Mouse (Mus musculus) gastrocnemius, adult 2 months (tissue): Measurements from ENCODE around the gene Txlnb. TPM values are rescaled to one million over a fixed set of nuclear protein-coding genes. Genes with fewer than 3 reads are reported as not detected.
A peak's percentile ranks its signal among the peaks of the same experiment; 100 is the strongest.
"Not testable (repeated sequence)": the region's sequence is repeated elsewhere in the genome, so short reads cannot be mapped to it uniquely, and the experiment has no call there.

Experiments used
- DNase-seq: peaks from one replicate; pipeline ENCODE4 v3.0.0; 2022
- H3K27ac ChIP-seq: fragments of 200-600 bp; 2 replicates; pipeline ENCODE4 v1.8.1; 2022; ENCODE audit warnings: mild to moderate bottlenecking
- H3K4me3 ChIP-seq: fragments of 200-600 bp; 2 replicates; pipeline ENCODE4 v1.8.1; 2022; ENCODE audit warnings: mild to moderate bottlenecking, moderate library complexity
- CTCF ChIP-seq: fragments of 200-600 bp; IDR thresholded peaks from 2 replicates; pipeline ENCODE4 v1.8.1; 2022; ENCODE audit warnings: antibody characterized with exemption, mild to moderate bottlenecking, moderate library complexity
- intact Hi-C: fragments of 180-260 bp; cut with DNase I; formaldehyde crosslinking; loops from one replicate; pipeline ENCODE4 v1.15.1; 2025
- total RNA-seq, 2 experiments: library from RNA; stranded (reverse); gene quantifications; 2 replicates each; pipeline ENCODE4 v1.2.3; 2021

Gene Txlnb
- total RNA-seq, 2 experiments from 2014 or later, result 399 to 405 TPM

DNA sequence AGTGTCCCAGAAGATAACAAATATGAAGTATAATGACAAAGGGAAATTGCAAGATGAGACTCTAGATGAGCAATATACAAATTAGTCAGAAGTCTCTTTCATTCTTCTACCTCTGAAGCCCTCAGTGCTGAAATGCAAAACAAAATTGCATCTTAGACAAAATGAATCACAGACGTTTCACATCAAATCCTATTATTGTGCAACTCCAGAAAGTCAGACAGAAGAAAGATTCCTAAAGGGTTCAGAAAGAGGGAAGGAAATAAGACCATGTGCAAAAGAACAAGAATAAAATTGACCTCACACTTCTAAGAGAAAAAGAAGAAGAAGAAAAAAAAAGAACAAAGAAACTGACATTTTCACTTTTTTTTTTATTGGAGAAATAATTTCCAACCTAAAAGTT is 8.1 kb upstream of the Txlnb start:
- Histone ChIP-seq H3K27ac (no peak overlapping the region), H3K4me3 (no peak overlapping the region)
- DNase-seq, result no peak
- TF ChIP-seq CTCF, result no peak
- intact Hi-C loops, result no loop called here

DNA sequence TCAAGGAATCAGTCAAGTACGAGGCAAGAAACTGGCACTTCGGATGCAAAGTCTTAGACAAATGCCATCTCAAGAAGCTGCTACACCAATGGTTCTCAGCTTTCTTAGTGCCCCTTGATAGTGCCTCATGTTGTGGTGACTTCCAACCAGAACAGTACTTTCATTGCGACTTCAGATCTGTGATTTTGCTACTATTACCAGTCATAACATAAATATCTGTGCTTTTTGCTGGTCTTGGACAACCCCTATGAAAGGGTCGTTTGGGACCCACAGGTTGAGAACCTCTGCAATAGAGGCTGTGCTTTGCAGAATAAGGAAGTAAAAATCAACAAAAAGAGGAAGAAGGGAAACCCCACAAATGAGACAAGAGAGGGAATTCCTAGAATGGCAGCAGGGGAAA is 7.7 kb upstream of the Txlnb start:
- DNase-seq, result no peak
- Histone ChIP-seq H3K4me3 (no peak overlapping the region), H3K27ac (no peak overlapping the region)
- no peak for TF ChIP-seq CTCF
- intact Hi-C loops, result no loop called here

DNA sequence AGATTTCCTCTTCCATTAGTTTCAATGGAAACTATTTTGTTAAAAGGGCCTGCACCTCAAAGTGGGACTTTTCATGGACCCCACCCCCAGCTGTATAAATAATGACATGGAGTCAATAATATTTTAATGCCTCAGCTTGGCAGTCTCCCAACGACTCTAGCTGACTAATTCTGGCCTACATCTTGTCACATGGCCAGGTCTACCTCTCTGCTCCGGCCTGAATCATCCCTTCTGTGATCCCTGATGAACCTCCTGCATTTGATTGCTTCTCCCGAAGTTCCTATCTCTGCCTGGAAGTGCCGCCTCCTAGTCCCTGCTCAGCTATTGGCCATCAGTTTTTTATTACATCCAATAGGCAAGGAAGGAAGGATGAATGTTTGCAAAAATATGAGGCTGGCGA is 2.1 kb upstream of the Txlnb start:
- Histone ChIP-seq H3K27ac (no peak overlapping the region), H3K4me3 (no peak overlapping the region)
- DNase-seq, result no peak
- no peak for TF ChIP-seq CTCF
- intact Hi-C loops, result no loop called here

DNA sequence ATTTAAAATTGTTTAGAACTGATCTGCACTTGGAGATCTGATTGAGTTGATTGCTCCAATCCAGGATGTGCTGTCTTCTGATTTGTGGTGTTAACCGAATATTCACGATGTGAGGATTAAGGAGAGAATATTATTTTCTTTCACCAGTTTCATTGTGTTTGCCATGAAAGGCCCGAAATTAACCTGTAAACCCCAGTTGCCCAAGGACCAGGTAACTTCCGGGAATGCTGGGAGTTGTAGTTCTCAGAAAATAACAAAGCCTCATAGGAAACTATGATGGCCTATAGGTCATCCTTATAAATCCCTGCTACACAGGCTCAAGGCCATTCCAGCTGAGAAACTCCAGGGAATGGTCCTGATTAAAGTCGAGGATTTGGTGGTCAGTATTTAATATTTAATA is 1.6 kb upstream of the Txlnb start:
- no peak for DNase-seq
- Histone ChIP-seq H3K27ac (peak overlapping the region; percentile 99; the same call in 1 of the 2 replicates), H3K4me3 (no peak overlapping the region)
- intact Hi-C loops, result no loop called here
- TF ChIP-seq CTCF, result no peak

DNA sequence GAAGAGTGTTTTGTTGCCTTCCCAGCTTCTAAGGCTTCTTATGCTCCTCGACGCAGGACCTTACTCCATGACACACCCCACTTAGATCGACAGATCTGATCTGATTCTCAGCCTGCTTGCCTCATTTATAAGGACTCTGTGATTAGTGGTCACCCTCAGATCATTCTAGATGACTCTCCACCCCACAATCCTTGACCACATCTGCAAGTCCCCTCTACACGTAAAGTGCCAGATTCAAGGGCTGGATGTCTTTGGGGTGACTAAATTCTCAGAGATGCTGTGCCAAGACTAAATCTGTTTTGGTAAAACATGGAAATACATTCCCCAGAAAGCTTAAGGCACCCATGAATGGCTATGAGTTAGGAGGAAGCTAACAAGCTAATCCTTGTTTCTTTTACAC is 799 bp upstream of the Txlnb start:
- TF ChIP-seq CTCF, result no peak
- peak overlapping the region; percentile 99 for H3K27ac ChIP-seq
- no peak for DNase-seq
- H3K4me3 ChIP-seq, result peak overlapping the region; percentile 72; the same call in 1 of the 2 replicates
- intact Hi-C loops, result loop anchor here (1.0 kb wide), 1 partner anchor 62 kb away; no protein-coding TSS in a partner anchor

DNA sequence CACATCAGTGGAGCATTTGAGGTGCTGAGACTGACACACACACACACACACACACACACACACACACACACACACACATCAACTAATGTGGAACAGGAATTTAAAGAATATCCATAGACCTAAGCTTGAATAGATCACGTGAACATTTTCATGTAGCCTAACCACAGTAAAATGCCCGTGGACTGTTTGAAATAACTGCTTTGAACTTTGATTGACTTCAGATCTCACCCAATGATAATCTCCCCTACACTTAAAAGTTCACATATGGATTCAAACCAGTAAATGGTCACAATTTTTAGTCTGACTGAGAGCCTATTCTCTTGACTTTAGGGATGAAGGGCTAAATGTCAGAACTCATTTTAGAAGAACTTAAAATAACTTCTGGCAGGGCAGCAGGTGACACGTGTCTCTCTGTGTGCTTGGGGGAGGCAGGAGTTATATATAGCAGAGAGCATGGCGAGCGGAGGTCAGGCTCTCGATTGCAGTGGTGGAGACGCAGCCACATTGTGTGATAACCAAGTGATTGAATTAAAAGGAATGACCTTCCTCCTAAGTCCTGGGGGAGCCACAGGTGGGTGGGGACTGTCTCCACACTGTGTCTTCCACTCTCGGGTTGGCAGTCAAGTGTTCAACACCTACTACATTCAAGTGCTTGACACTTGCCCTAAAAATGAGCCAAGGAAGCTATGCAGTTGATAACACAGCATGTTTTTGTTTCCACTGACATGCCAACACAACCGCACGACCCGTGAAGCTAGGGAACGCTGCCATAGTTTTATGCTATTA is 1.0 kb downstream of the Txlnb start:
- intact Hi-C loops, result no loop called here
- no peak for TF ChIP-seq CTCF
- DNase-seq, result peak; percentile 78
- peak overlapping the region; percentile 72 for H3K4me3 ChIP-seq
- peak overlapping the region; percentile 99 for H3K27ac ChIP-seq

DNA sequence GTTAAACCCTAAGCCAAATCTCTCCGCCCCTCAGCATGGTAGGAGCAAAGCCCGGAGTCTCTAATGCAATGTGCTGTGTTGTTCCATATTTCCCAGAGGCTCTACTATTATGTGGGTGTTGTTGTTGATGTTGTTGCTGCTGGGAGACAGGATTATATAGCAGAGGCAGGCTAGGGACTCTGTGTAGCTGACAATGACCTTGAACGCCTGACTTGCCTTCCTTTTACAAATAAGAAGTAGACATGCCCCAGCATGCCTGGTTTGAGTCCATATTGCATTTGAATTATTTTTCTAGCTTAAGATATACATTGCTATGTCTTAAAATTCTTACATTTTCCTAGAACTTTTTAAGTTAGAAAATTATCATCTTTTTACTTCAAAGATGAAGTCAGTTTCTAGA is 1.7 kb downstream of the Txlnb start:
- H3K27ac ChIP-seq, result peak overlapping the region; percentile 99
- peak overlapping the region; percentile 72 for H3K4me3 ChIP-seq
- intact Hi-C loops, result no loop called here
- no peak for DNase-seq
- TF ChIP-seq CTCF, result no peak

DNA sequence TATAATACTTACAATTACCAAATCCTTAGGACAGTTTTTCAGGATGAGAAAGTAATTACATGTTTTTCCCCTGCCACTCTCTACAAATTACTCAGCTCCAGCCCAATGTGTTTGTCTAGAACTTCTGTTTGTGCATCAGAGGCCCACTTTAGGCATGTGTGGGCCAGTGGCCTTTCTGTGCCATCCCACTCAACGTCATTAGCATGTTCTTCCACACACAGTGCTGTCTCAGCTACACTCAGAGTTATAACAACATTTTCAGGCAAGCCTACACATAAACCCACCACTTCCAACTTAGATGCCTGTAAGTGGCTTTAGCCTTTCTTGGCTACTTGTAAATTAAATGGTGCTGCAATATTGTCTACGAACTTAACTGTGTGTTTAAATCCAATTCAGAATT is 5.8 kb downstream of the Txlnb start:
- intact Hi-C loops, result no loop called here
- no peak for TF ChIP-seq CTCF
- no peak overlapping the region; the same call in 1 of the 2 replicates for H3K4me3 ChIP-seq
- H3K27ac ChIP-seq, result peak overlapping the region; percentile 35
- DNase-seq, result no peak

DNA sequence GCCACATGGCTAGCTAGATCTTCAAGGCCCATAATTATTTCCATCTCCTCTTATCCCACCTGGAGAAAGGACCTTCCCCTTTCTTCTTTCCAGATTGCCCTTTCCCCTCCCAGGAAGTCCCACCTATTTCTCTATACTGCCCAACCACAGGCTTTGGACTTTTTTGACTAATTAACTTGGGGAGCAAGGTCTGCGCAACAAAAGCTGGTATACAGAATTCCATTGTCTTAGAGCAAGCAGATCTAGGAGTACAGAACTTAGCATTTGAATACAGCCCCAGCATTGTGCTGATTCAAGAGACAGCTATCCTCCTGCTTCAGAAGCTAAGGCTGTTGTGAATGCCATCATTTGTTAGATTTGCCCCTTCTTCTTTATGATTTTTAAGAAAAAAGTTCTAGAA is 12.5 kb downstream of the Txlnb start:
- TF ChIP-seq CTCF, result no peak
- Histone ChIP-seq H3K27ac (peak overlapping the region; percentile 76), H3K4me3 (no peak overlapping the region)
- intact Hi-C loops, result no loop called here
- DNase-seq, result no peak

DNA sequence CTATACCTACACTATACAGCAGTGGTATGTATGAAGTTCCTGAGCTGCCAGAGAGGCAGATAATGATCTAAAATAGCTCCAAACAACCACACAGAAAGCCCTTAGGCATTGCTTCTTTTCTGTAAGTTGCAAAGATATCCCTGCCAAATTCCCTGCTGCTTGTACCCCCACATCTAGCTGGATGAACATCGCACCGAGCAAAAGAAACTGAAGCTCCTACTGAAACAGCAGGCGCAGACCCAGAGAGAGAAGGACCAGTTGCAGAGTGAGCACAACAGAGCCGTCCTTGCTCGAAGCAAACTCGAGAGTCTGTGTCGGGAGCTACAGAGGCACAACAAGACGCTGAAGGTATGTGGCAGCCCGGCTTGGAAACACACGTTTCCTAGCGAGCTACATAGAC is 19.0 kb downstream of the Txlnb start:
- TF ChIP-seq CTCF, result no peak
- no peak for DNase-seq
- Histone ChIP-seq H3K4me3 (no peak overlapping the region), H3K27ac (no peak overlapping the region)
- intact Hi-C loops, result no loop called here

DNA sequence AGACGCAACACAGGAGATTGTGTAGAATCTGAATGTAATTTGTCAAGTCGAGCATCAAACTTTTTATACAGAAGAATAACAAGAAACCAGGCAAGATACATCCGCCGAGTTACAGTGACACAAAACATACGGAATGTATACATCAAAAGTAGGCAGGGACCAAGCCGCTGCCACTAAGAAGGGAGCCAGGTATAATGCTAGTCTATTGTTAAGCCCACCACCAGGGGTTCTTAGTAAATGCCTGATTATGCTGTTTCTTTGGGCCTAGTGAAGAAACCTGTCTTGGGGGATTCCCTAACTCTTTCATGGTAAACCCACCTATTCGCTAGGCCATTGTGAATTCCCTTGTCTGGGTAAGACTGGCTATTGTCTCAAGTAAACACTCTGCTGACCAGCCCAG is 24.4 kb downstream of the Txlnb start:
- intact Hi-C loops, H3K4me3 ChIP-seq, DNase-seq, H3K27ac ChIP-seq: not testable (repeated sequence)

DNA sequence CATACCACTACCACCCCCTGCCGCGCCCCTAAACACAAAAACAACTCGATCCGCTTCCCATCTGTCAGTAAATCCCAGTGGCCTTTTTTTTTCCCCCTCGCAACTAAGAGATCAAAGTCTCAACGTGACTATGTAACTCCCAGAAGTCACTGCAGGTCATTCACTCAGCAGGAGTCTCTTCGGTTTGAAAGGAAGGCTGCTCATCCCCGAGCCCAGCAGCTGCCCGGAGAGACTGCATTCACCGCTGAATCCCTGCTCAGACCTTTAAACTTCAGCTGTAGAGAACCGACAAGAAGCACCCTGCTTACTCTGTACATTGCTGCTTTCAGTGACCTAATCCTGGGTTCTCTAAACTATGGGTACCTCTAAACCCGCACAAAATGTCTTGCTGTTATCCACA is 31.4 kb downstream of the Txlnb start:
- H3K27ac ChIP-seq, result no peak overlapping the region
- TF ChIP-seq CTCF, result no peak
- intact Hi-C loops, result no loop called here
- no peak overlapping the region for H3K4me3 ChIP-seq
- DNase-seq, result no peak

DNA sequence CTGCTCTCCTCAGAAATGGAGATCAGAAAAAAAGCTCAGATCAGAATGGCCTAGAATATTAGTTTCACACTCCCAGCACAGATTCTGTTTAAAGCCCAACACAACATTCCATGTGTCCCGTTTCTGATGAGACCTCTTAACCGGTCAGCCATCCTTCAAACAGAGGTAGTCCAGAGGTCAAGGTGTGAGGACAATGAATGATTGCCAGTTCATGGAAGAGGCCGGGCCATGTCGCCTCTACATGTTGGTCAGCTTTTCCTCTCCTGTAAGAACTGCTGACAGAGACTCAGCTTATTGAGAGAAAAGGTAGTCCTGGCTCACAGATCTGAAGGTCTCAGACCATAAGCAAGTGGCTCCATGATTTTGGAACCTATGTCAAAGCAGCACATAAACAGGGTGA is 33.2 kb downstream of the Txlnb start:
- no peak overlapping the region for H3K27ac ChIP-seq
- no peak for TF ChIP-seq CTCF
- H3K4me3 ChIP-seq, result no peak overlapping the region
- DNase-seq, result no peak
- intact Hi-C loops, result no loop called here

DNA sequence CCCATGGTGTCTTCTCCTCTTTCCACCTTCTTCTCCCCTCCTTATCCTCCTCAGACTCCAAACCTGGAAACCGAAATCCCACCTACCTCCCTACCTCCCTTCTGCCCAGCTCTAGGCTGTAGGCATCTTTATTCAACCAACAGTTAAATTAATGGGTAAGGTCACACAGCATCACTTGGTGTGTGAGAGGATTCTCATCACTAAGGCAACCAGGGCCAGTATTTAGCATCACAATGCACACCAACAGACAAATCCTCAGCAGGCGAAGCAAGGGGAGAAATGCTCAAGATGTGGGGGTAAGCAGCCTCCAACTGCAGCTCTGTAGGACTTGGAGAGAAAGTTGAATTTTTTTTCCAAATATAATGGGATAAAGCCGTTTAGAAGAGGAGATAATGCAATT is 35.0 kb downstream of the Txlnb start:
- intact Hi-C loops, result no loop called here
- DNase-seq, result no peak
- no peak for TF ChIP-seq CTCF
- H3K4me3 ChIP-seq, result no peak overlapping the region
- H3K27ac ChIP-seq, result no peak overlapping the region
